1 mouse cellular context compared by ENCODE assay signal in the genomic region with DNA sequence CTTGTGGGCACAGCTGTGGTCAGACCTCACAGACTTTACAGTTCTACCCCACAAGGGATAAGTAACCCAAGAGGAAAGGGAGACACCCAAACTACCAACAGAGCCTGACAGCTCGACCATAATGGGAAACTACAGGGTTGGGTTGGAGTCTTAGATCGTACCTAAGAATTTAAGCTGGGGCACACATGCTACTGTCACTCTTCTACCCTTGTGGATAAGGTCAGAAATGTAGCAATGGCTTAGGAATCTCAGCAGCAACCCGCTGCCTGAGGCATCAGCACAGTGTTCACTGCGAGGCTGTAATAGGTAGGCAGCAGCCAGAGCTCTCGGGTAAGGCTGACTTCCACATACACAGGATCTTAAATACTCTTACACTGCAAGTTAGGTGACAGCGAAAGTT.
TF ChIP-seq lines count a peak whose summit lies in the region.

No protein-coding gene starts in this region.

TF ChIP-seq in C2C12, 6 proteins besides CTCF, POLR2A, EP300 and RAD21:
- TF ChIP-seq USF1 (IDR thresholded peaks at IDR 0.05; ENCODE audit: low read depth): no peak
- peak; percentile 97 for TF ChIP-seq MYOD1 (IDR thresholded peaks at IDR 0.05; ENCODE audit: control insufficient read depth, insufficient read length, low read depth)
